Mouse (Mus musculus): Measurements from ENCODE around the gene Eef1e1. TPM values are rescaled to one million over a fixed set of nuclear protein-coding genes. Genes with fewer than 3 reads are reported as not detected.

The Eef1e1 gene
- total RNA-seq, 1 experiment from 2014 or later, result 49.0 TPM

GRCm38 (mm10) chr13:38600811-38601210 is 58.0 kb downstream of the Eef1e1 start:
- ATAC-seq (replicated peaks in 1 of 2; ENCODE audit: insufficient read depth in 1 of 2, low FRiP score in 2 of 2, low TSS enrichment in 1 of 2, low read depth in 1 of 2, poor library complexity in 2 of 2, severe bottlenecking in 2 of 2), result no peak

- ATAC-seq (replicated peaks in 1 of 2; ENCODE audit: insufficient read depth in 1 of 2, low FRiP score in 2 of 2, low TSS enrichment in 1 of 2, low read depth in 1 of 2, poor library complexity in 2 of 2, severe bottlenecking in 2 of 2), result no peak
Observed at GRCm38 (mm10) chr13:38597076-38597475, 61.8 kb downstream of the Eef1e1 start.

GRCm38 (mm10) chr13:38596461-38596860 is 62.4 kb downstream of the Eef1e1 start:
- no peak for ATAC-seq (replicated peaks in 1 of 2; ENCODE audit: insufficient read depth in 1 of 2, low FRiP score in 2 of 2, low TSS enrichment in 1 of 2, low read depth in 1 of 2, poor library complexity in 2 of 2, severe bottlenecking in 2 of 2)

Other genes starting within 250 kb of the Eef1e1 start
- gene Txndc5, start 130.2 kb downstream of the Eef1e1 start, total RNA-seq (2017), result 28.0 and 44.1 TPM in 2 replicates
- 8.3 and 13.9 TPM in 2 replicates for gene Bloc1s5, start 23.9 kb downstream of the Eef1e1 start, total RNA-seq (2017)